22 mouse cellular contexts compared by ENCODE assay signal in genomic region chrX:99408804-99409203, GRCm38 (mm10).
DNase-seq lines count a peak whose midpoint lies in the region; ATAC-seq and TF ChIP-seq lines count a peak whose summit lies in the region.
"Had no signal": no experiment of that assay in that cellular context is flagged by ENCODE, and none has a peak within 500 bp of the region (broad histone marks: within the 10 kb centered on the region; RNA-seq: fewer than 3 reads in every experiment).

No protein-coding gene starts in this region.

- H3K27ac ChIP-seq in intestine, embryonic 14.5 days (ENCODE audit: low read depth) = no peak overlapping the region
- H3K27ac ChIP-seq in intestine, postnatal 0 days (ENCODE audit: low read depth, low read length) = no peak overlapping the region
- peak overlapping the region; percentile 10; the same call in 1 of the 2 replicates for H3K27ac ChIP-seq in embryonic facial prominence, embryonic 11.5 days (replicated peaks; ENCODE audit: low read depth, low read length)
- peak overlapping the region; percentile 64; the same call in 1 of the 2 replicates for H3K27ac ChIP-seq in limb, embryonic 10.5 days
- H3K27ac ChIP-seq: forebrain, embryonic 12.5 days; heart, adult 2 months; heart, embryonic 15.5 days; hindbrain, embryonic 13.5 days; hindbrain, postnatal 0 days; intestine, embryonic 15.5 days had no signal

- 37% methylated on average over 6 of the region's 6 CpGs for WGBS in intestine, embryonic 14.5 days
- 70% methylated on average over 6 of the region's 6 CpGs for WGBS in intestine, postnatal 0 days
- 38% methylated on average over 6 of the region's 6 CpGs for WGBS in embryonic facial prominence, embryonic 11.5 days
- 29% methylated on average over 6 of the region's 6 CpGs for WGBS in limb, embryonic 10.5 days

- H3K4me1 ChIP-seq in intestine, embryonic 14.5 days (replicated peaks; ENCODE audit: control insufficient read depth, insufficient read depth, low read length) = 0 out of 2 replicates have a peak, but pooled peaks cover 6% of the 10 kb centered on the region
- H3K4me1 ChIP-seq in intestine, postnatal 0 days (replicated peaks; ENCODE audit: control insufficient read depth, insufficient read depth, low read length) = no peaks in the 10 kb centered on the region
- no peaks in the 10 kb centered on the region for H3K4me1 ChIP-seq in embryonic facial prominence, embryonic 11.5 days (ENCODE audit: control insufficient read depth, insufficient read depth, low read length)
- peaks cover 44% of the 10 kb centered on the region for H3K4me1 ChIP-seq in limb, embryonic 10.5 days
- H3K4me1 ChIP-seq: intestine, embryonic 15.5 days had no signal

- H3K27me3 ChIP-seq in intestine, embryonic 14.5 days (replicated peaks; ENCODE audit: control insufficient read depth, insufficient read depth, low read length) = 0 out of 2 replicates have a peak, but pooled peaks cover 2% of the 10 kb centered on the region
- H3K27me3 ChIP-seq in intestine, postnatal 0 days (replicated peaks; ENCODE audit: control insufficient read depth, insufficient read depth, low read length) = no peaks in the 10 kb centered on the region
- no peaks in the 10 kb centered on the region for H3K27me3 ChIP-seq in embryonic facial prominence, embryonic 11.5 days (ENCODE audit: control insufficient read depth, insufficient read depth, low read length)
- H3K27me3 ChIP-seq in limb, embryonic 10.5 days (ENCODE audit: low read depth, poor library complexity, severe bottlenecking) = peaks cover 96% of the 10 kb centered on the region
- H3K27me3 ChIP-seq: CH12.LX had no signal

- H3K4me2 ChIP-seq in intestine, embryonic 14.5 days (ENCODE audit: low read length) = no peak overlapping the region
- H3K4me2 ChIP-seq in intestine, postnatal 0 days (replicated peaks; ENCODE audit: low read depth) = no peak overlapping the region
- no peak overlapping the region for H3K4me2 ChIP-seq in embryonic facial prominence, embryonic 11.5 days (ENCODE audit: low read depth, low read length)
- H3K4me2 ChIP-seq: forebrain, embryonic 12.5 days; heart, embryonic 11.5 days; heart, embryonic 15.5 days; hindbrain, embryonic 13.5 days; intestine, embryonic 15.5 days had no signal

- peak; percentile 57 for DNase-seq in intestine, embryonic 14.5 days (ENCODE audit: low spot score)
- DNase-seq in MN1 (ENCODE audit: low spot score) = peak; percentile 22
- DNase-seq in embryonic facial prominence, embryonic 11.5 days (ENCODE audit: low spot score) = no peak
- no peak for DNase-seq in limb, embryonic 10.5 days (ENCODE audit: low spot score)
- DNase-seq in thymus, adult 18-20 months = no peak
- no peak for DNase-seq in adrenal gland, adult 8-10 months
- DNase-seq: adrenal gland, postnatal 10 days; cerebellum, adult 11 months; cerebellum, adult 8-10 months; cerebellum, postnatal 14 days; gastrocnemius, postnatal 14 days; heart, adult 2 months; heart, postnatal 14 days had no signal

- peak; percentile 64 for ATAC-seq in intestine, embryonic 14.5 days (replicated peaks; ENCODE audit: low FRiP score, low TSS enrichment, low read depth)
- no peak for ATAC-seq in intestine, postnatal 0 days
- no peak for ATAC-seq in embryonic facial prominence, embryonic 11.5 days (replicated peaks; ENCODE audit: insufficient number of reproducible peaks, low FRiP score, low TSS enrichment, low read depth)
- ATAC-seq: forebrain, embryonic 16.5 days; hindbrain, postnatal 0 days; intestine, embryonic 15.5 days had no signal

- no peak for TF ChIP-seq CTCF in intestine, postnatal 0 days (IDR thresholded peaks at IDR 0.05; ENCODE audit: low read depth)

- H3K36me3 ChIP-seq in intestine, embryonic 14.5 days (ENCODE audit: control insufficient read depth, insufficient read depth, low read length) = no peaks in the 10 kb centered on the region
- H3K36me3 ChIP-seq in intestine, postnatal 0 days (ENCODE audit: control insufficient read depth, insufficient read depth) = no peaks in the 10 kb centered on the region
- no peaks in the 10 kb centered on the region for H3K36me3 ChIP-seq in embryonic facial prominence, embryonic 11.5 days (replicated peaks; ENCODE audit: control insufficient read depth, insufficient read depth, low read depth, low read length)
- H3K36me3 ChIP-seq in limb, embryonic 10.5 days = no peaks in the 10 kb centered on the region
- H3K36me3 ChIP-seq: forebrain, embryonic 12.5 days; heart, embryonic 15.5 days; hindbrain, embryonic 13.5 days; intestine, embryonic 15.5 days had no signal

- no peak overlapping the region for H3K4me3 ChIP-seq in intestine, embryonic 14.5 days (ENCODE audit: low read depth, low read length)
- no peak overlapping the region for H3K4me3 ChIP-seq in intestine, postnatal 0 days (ENCODE audit: low read depth, low read length)
- no peak overlapping the region for H3K4me3 ChIP-seq in embryonic facial prominence, embryonic 11.5 days (ENCODE audit: low read depth, low read length)
- H3K4me3 ChIP-seq in limb, embryonic 10.5 days = no peak overlapping the region
- H3K4me3 ChIP-seq: forebrain, embryonic 12.5 days; heart, adult 2 months; heart, embryonic 15.5 days; hindbrain, embryonic 13.5 days; intestine, embryonic 15.5 days had no signal

- no peaks in the 10 kb centered on the region for H3K9me3 ChIP-seq in intestine, embryonic 14.5 days (ENCODE audit: control insufficient read depth, low read length)
- no peaks in the 10 kb centered on the region for H3K9me3 ChIP-seq in intestine, postnatal 0 days (ENCODE audit: control insufficient read depth)
- no peaks in the 10 kb centered on the region for H3K9me3 ChIP-seq in embryonic facial prominence, embryonic 11.5 days (replicated peaks; ENCODE audit: control insufficient read depth, low read length)
- H3K9me3 ChIP-seq in limb, embryonic 10.5 days (replicated peaks) = no peaks in the 10 kb centered on the region
- H3K9me3 ChIP-seq: forebrain, embryonic 12.5 days; heart, embryonic 15.5 days; hindbrain, embryonic 13.5 days; intestine, embryonic 15.5 days had no signal

- no peak overlapping the region for H3K9ac ChIP-seq in intestine, embryonic 14.5 days (ENCODE audit: low read length)
- H3K9ac ChIP-seq in intestine, postnatal 0 days (ENCODE audit: low read depth, low read length) = no peak overlapping the region
- no peak overlapping the region for H3K9ac ChIP-seq in embryonic facial prominence, embryonic 11.5 days (replicated peaks; ENCODE audit: low read length)
- H3K9ac ChIP-seq: forebrain, embryonic 12.5 days; heart, embryonic 15.5 days; hindbrain, embryonic 13.5 days; intestine, embryonic 15.5 days had no signal

Comparison
In these comparisons a context has a peak if more than half of its experiments do, and no peak if none do; other contexts are left out.
1. DNase-seq: peak in intestine, embryonic 14.5 days (single experiment) and MN1 (single experiment); none in embryonic facial prominence, embryonic 11.5 days (single experiment), limb, embryonic 10.5 days (single experiment), thymus, adult 18-20 months (0 of 2) and adrenal gland, adult 8-10 months (single experiment).
2. H3K27ac ChIP-seq: peak in embryonic facial prominence, embryonic 11.5 days (single experiment) and limb, embryonic 10.5 days (single experiment); none in intestine, embryonic 14.5 days (single experiment) and intestine, postnatal 0 days (single experiment).